Mouse (Mus musculus): ENCODE data around the gene Oprm1. TPM values are rescaled to one million over a fixed set of nuclear protein-coding genes. Genes with fewer than 3 reads are reported as not detected.
"Not testable (repeated sequence)": the region's sequence is repeated elsewhere in the genome, so short reads cannot be mapped to it uniquely, and the experiment has no call there.

Oprm1 gene
- polyA plus RNA-seq, 1 experiment from 2014 or later, result 0.40 TPM

DNA sequence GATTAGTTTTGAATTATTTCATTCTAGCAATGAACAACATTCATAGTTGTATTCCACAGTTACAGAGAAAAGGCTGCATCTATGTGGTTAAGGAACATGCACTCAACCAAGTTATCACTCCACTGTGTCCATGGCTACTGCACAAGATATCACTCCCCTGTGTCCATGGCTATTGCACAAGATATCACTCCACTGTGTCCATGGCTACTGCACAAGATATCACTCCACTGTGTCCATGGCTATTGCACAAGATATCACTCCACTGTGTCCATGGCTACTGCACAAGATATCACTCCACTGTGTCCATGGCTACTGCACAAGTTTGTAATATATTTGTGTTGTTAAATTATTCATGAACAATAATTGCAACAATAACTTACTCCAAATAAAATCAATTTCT, 245.6 kb downstream of the Oprm1 start:
- H3K4me3 ChIP-seq (replicated peaks; ENCODE audit: low read length); H3K4me2 ChIP-seq (ENCODE audit: low read depth, low read length); ATAC-seq (ENCODE audit: insufficient read depth, low FRiP score); H3K9ac ChIP-seq (ENCODE audit: low read length); H3K9me3 ChIP-seq (replicated peaks; ENCODE audit: control insufficient read depth, low read length); H3K36me3 ChIP-seq (ENCODE audit: control insufficient read depth, insufficient read depth, low read length); H3K27me3 ChIP-seq (ENCODE audit: control insufficient read depth, insufficient read depth, low read length); H3K4me1 ChIP-seq (ENCODE audit: control insufficient read depth, insufficient read depth, low read length); H3K27ac ChIP-seq (ENCODE audit: low read length): not testable (repeated sequence)

DNA sequence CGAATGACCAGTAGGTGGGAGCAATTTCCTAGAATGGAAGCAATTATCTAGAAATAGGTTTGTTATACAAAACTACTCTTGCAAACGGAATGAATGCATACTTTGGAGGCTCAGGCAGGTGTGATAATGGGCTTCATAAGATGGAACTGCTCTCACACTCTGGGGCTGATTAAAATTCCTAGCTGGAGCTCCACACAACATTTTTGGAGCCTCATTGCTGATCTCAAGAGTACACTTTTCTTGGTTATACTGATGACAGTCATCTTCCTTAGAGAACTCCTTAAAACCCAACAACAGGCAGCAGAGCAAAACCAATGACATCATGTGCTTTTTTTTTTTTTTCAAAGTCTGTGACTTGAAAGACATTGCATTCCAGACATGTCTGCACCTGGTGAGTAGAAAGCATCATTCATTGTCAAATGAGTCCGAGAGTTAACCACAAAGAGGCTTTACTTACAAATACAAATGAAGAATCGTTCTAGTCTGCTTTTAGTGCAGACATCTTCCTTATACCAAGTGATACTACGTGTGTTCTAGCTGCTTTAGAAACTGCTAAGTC, 246.8 kb downstream of the Oprm1 start:
- Histone ChIP-seq H3K4me1 (ENCODE audit: control insufficient read depth, insufficient read depth, low read length) (no peaks in the 10 kb centered on the region), H3K36me3 (ENCODE audit: control insufficient read depth, insufficient read depth, low read length) (no peaks in the 10 kb centered on the region), H3K9ac (ENCODE audit: low read length) (no peak overlapping the region), H3K4me2 (ENCODE audit: low read depth, low read length) (no peak overlapping the region), H3K27ac (ENCODE audit: low read length) (no peak overlapping the region), H3K27me3 (ENCODE audit: control insufficient read depth, insufficient read depth, low read length) (no peaks in the 10 kb centered on the region), H3K4me3 (replicated peaks; ENCODE audit: low read length) (no peak overlapping the region), H3K9me3 (replicated peaks; ENCODE audit: control insufficient read depth, low read length) (no peaks in the 10 kb centered on the region)
- no peak for ATAC-seq (ENCODE audit: insufficient read depth, low FRiP score)
- 41% methylated on average over 5 of the region's 5 CpGs for WGBS

DNA sequence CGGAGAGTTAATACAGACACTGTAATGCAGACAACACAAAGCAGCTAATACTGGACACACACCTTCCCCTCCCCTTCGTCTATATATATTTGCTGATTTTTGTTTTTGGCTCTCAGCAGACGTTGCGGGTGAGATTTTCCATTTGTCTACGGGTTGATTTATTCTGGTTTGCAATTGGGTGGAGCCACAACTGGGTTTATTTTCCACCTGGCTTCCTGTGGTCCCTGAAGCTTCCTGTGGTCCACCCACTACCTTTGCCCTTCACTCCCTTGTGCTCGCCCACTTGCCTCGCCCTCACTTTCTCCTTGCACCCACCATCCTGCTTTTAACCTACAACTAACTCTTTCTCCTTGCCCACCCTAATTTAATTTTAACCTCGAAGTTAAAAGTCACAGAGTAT, 252.2 kb downstream of the Oprm1 start:
- Histone ChIP-seq H3K9ac (ENCODE audit: low read length) (no peak overlapping the region), H3K4me3 (replicated peaks; ENCODE audit: low read length) (no peak overlapping the region), H3K36me3 (ENCODE audit: control insufficient read depth, insufficient read depth, low read length) (no peaks in the 10 kb centered on the region), H3K27ac (ENCODE audit: low read length) (no peak overlapping the region), H3K4me2 (ENCODE audit: low read depth, low read length) (no peak overlapping the region), H3K27me3 (ENCODE audit: control insufficient read depth, insufficient read depth, low read length) (no peaks in the 10 kb centered on the region), H3K9me3 (replicated peaks; ENCODE audit: control insufficient read depth, low read length) (no peaks in the 10 kb centered on the region), H3K4me1 (ENCODE audit: control insufficient read depth, insufficient read depth, low read length) (no peaks in the 10 kb centered on the region)
- WGBS, result 71% methylated on average over 8 of the region's 8 CpGs
- ATAC-seq (ENCODE audit: insufficient read depth, low FRiP score), result no peak

DNA sequence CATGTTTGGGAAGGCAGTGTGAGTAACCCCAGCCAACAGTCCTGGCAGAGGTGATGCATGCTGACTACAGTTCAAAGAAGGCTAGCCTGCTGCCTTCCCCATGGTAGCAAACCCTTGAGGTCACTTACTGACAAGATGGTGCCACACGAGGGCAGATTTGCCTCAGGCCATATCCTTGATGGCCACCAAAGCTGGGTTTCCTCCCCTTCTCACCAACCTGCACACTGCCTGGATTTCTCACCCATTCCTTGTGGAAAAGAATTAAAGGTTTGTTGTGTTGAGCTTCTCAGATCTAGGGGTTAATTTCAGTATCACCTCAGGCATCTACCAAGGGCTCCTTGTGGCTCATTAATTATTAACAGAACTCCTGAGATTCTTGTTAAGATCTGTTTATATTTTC, 256.9 kb downstream of the Oprm1 start:
- 31% methylated on average over 1 of the region's 1 CpGs for WGBS
- ATAC-seq (ENCODE audit: insufficient read depth, low FRiP score), result no peak
- Histone ChIP-seq H3K27ac (ENCODE audit: low read length) (no peak overlapping the region), H3K9me3 (replicated peaks; ENCODE audit: control insufficient read depth, low read length) (no peaks in the 10 kb centered on the region), H3K4me3 (replicated peaks; ENCODE audit: low read length) (no peak overlapping the region), H3K27me3 (ENCODE audit: control insufficient read depth, insufficient read depth, low read length) (no peaks in the 10 kb centered on the region), H3K9ac (ENCODE audit: low read length) (no peak overlapping the region), H3K4me1 (ENCODE audit: control insufficient read depth, insufficient read depth, low read length) (no peaks in the 10 kb centered on the region), H3K36me3 (ENCODE audit: control insufficient read depth, insufficient read depth, low read length) (no peaks in the 10 kb centered on the region), H3K4me2 (ENCODE audit: low read depth, low read length) (no peak overlapping the region)

DNA sequence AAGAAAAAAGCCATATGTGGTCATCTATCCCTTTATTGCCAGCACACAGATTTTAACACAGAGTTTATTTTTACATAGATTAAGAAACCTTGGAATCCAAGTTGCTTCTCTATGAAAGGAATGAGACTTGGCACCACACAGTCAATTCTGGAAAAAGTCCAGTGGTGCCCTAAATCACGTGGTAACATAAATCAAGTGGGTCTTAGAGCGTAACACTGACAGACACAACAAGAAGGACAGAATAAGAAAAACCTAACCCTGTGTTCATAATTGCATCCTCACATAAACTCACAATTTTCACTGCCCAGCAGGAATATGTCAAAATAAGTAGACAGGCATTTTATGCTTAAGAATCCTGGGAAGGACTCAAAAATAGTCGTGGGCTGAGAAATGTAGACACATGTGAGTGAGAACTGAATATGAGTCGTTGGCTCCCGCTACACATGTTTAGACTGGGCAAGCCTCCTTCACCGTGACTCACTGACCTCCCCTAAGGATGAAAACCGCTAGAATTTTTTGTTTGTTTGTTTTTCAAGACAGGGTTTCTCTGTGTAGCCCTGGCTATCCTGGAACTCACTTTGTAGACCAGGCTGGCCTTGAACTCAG, 261.6 kb downstream of the Oprm1 start:
- no peaks in the 10 kb centered on the region for H3K36me3 ChIP-seq (ENCODE audit: control insufficient read depth, insufficient read depth, low read length)
- no peaks in the 10 kb centered on the region for H3K27me3 ChIP-seq (ENCODE audit: control insufficient read depth, insufficient read depth, low read length)
- H3K27ac ChIP-seq (ENCODE audit: low read length), result peak overlapping the region; percentile 39; the same call in 1 of the 2 replicates
- no peak overlapping the region for H3K4me3 ChIP-seq (replicated peaks; ENCODE audit: low read length)
- ATAC-seq (ENCODE audit: insufficient read depth, low FRiP score), result peak; percentile 66; the same call in 1 of the 2 replicates
- no peak overlapping the region for H3K9ac ChIP-seq (ENCODE audit: low read length)
- 40% methylated on average over 7 of the region's 7 CpGs for WGBS
- H3K9me3 ChIP-seq (replicated peaks; ENCODE audit: control insufficient read depth, low read length), result no peaks in the 10 kb centered on the region
- no peak overlapping the region for H3K4me2 ChIP-seq (ENCODE audit: low read depth, low read length)
- H3K4me1 ChIP-seq (ENCODE audit: control insufficient read depth, insufficient read depth, low read length), result no peaks in the 10 kb centered on the region

DNA sequence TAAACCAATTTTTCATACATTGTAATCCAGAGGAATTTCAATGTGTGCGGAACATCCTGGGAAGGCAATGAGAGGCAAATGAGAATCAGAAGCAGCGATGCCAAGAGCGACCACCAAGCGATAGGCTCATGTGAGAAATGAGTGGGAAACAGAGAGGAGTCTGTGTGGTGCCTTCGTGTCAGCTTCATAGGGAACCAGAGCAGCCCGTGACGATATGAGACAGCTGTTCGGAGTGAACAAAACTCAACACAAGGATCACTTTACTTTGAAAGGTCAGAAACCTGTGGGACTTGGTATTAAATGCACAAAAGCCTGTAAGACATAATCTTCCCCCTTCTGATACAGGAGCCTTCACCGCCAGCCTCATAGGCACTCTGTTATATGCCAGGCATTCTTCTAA, 262.2 kb downstream of the Oprm1 start:
- 67% methylated on average over 9 of the region's 9 CpGs for WGBS
- Histone ChIP-seq H3K36me3 (ENCODE audit: control insufficient read depth, insufficient read depth, low read length) (no peaks in the 10 kb centered on the region), H3K4me2 (ENCODE audit: low read depth, low read length) (no peak overlapping the region), H3K9me3 (replicated peaks; ENCODE audit: control insufficient read depth, low read length) (no peaks in the 10 kb centered on the region), H3K4me3 (replicated peaks; ENCODE audit: low read length) (no peak overlapping the region), H3K27me3 (ENCODE audit: control insufficient read depth, insufficient read depth, low read length) (no peaks in the 10 kb centered on the region), H3K9ac (ENCODE audit: low read length) (no peak overlapping the region), H3K4me1 (ENCODE audit: control insufficient read depth, insufficient read depth, low read length) (no peaks in the 10 kb centered on the region), H3K27ac (ENCODE audit: low read length) (peak overlapping the region; percentile 39; the same call in 1 of the 2 replicates)
- no peak for ATAC-seq (ENCODE audit: insufficient read depth, low FRiP score)

DNA sequence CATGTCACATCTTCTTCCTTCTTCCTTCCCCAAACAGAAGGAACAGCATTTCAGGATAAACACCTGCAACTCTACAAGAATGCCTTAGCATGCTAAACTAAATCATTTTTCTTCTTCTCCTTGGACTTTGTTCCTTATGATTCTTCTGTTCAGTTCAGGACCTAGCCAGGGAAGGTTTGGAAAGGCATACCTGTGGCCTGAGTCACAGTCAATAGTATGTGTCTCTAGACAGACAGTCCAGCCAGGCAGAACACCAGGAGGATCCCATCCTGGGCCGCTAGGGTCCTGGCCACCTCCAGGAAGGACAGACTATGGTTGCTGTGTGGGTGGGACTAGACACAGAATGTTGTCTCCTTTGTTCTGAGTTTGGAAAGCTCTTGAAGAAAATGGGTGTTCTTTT, 266.7 kb downstream of the Oprm1 start:
- 87% methylated on average over 1 of the region's 1 CpGs for WGBS
- Histone ChIP-seq H3K36me3 (ENCODE audit: control insufficient read depth, insufficient read depth, low read length) (no peaks in the 10 kb centered on the region), H3K9ac (ENCODE audit: low read length) (no peak overlapping the region), H3K4me1 (ENCODE audit: control insufficient read depth, insufficient read depth, low read length) (no peaks in the 10 kb centered on the region), H3K27me3 (ENCODE audit: control insufficient read depth, insufficient read depth, low read length) (no peaks in the 10 kb centered on the region), H3K9me3 (replicated peaks; ENCODE audit: control insufficient read depth, low read length) (no peaks in the 10 kb centered on the region), H3K4me2 (ENCODE audit: low read depth, low read length) (no peak overlapping the region), H3K4me3 (replicated peaks; ENCODE audit: low read length) (no peak overlapping the region), H3K27ac (ENCODE audit: low read length) (no peak overlapping the region)
- ATAC-seq (ENCODE audit: insufficient read depth, low FRiP score), result no peak

DNA sequence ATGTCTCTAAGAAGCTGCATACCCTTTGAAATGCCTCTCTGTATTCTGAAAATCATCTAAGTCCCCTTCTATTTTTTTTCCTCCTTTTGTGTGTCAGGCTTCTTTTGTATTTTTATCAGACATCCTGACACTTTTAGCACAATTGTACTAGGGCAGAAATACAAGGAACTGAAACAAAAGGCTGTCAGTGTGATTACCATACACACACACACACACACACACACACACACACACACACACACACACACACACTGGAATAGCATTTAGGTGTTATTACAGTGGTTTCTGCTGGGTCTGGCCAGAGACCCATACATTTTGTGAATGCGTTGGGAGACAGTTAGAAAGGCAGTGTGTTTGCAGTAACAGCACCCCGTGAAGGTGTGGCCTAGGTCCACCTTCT, 275.2 kb downstream of the Oprm1 start:
- ATAC-seq (ENCODE audit: insufficient read depth, low FRiP score), result no peak
- H3K9ac ChIP-seq (ENCODE audit: low read length), result no peak overlapping the region
- 89% methylated on average over 2 of the region's 2 CpGs for WGBS
- H3K27me3 ChIP-seq (ENCODE audit: control insufficient read depth, insufficient read depth, low read length), result no peaks in the 10 kb centered on the region
- H3K4me3 ChIP-seq (replicated peaks; ENCODE audit: low read length), result no peak overlapping the region
- H3K4me1 ChIP-seq (ENCODE audit: control insufficient read depth, insufficient read depth, low read length), result no peaks in the 10 kb centered on the region
- H3K27ac ChIP-seq (ENCODE audit: low read length), result no peak overlapping the region
- no peaks in the 10 kb centered on the region for H3K36me3 ChIP-seq (ENCODE audit: control insufficient read depth, insufficient read depth, low read length)
- H3K9me3 ChIP-seq (replicated peaks; ENCODE audit: control insufficient read depth, low read length), result no peaks in the 10 kb centered on the region
- H3K4me2 ChIP-seq (ENCODE audit: low read depth, low read length), result no peak overlapping the region

DNA sequence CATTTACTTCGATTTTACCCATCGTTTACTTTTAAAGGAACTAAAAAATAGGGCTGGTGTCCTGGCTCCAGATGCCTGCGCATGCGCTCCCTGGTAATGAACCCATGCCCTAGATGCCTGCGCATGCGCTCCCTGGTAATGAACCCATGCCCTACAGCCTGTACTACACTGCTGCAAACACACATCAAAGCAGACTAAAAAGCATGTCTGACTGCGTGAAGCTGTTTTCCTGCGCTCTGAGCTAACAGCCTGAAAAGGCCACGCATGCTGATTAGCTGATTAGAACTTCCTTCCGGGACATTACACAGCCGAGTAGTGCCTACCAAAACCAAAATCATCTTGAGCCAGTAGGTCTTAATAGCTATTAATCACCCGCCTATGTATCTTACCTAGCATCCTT, 277.2 kb downstream of the Oprm1 start:
- no peaks in the 10 kb centered on the region for H3K27me3 ChIP-seq (ENCODE audit: control insufficient read depth, insufficient read depth, low read length)
- H3K27ac ChIP-seq (ENCODE audit: low read length), result no peak overlapping the region
- no peaks in the 10 kb centered on the region for H3K9me3 ChIP-seq (replicated peaks; ENCODE audit: control insufficient read depth, low read length)
- H3K36me3 ChIP-seq (ENCODE audit: control insufficient read depth, insufficient read depth, low read length), result no peaks in the 10 kb centered on the region
- peaks cover under 1% of the 10 kb centered on the region; the same call in 1 of the 2 replicates for H3K4me1 ChIP-seq (ENCODE audit: control insufficient read depth, insufficient read depth, low read length)
- 70% methylated on average over 12 of the region's 12 CpGs for WGBS
- no peak overlapping the region for H3K9ac ChIP-seq (ENCODE audit: low read length)
- no peak overlapping the region for H3K4me3 ChIP-seq (replicated peaks; ENCODE audit: low read length)
- H3K4me2 ChIP-seq (ENCODE audit: low read depth, low read length), result no peak overlapping the region
- ATAC-seq (ENCODE audit: insufficient read depth, low FRiP score), result no peak
